Mouse (Mus musculus) T-helper 17 cell (primary cell): ENCODE measurements at regions not wholly inside any gene's neighbourhood (a gene's known extent, or its start where the extent isn't known, plus 50 kb on each side); places are given as distances from the start of the nearest gene placed in this dataset.

ENCODE experiments used
- in situ Hi-C, 2 experiments: fragments of 300-600 bp; cut with MboI, MseI; formaldehyde crosslinking; loops; 1 replicate in 1 of 2; 2 replicates in 1 of 2; pipeline ENCODE4 v1.15.1; 2025; ENCODE audit warnings: high pct_unique_total_duplicates in 2 of 2

- in situ Hi-C loops, result no loop called here
Observed at GRCm38 (mm10) chr9:67610696-67611095, 51.2 kb upstream of the Tln2 start.

DNA sequence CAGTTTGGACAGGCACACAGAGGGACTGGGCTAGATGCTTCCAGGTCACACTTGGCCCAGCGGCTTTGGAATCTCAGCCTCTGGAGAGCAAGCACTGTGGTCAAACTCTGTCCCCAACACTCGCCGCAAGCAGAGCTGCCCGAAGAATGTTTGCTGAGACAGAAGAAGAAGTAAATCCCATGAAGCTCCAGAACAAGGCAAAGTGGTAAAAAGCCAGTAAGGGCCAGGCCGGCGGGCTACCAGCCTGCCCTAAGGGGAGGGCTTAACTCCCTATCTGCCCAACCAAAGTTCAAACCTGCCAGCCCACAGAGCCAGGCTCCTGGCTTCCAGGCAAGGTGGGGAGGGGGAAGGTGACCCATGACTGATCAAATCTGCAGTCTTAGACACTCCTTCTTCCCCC lies 52.2 kb upstream of the Tln2 start:
- in situ Hi-C loops, result no loop called here

- in situ Hi-C loops, result no loop called here
Observed at GRCm38 (mm10) chr9:67612101-67612500, 52.6 kb upstream of the Tln2 start.

DNA sequence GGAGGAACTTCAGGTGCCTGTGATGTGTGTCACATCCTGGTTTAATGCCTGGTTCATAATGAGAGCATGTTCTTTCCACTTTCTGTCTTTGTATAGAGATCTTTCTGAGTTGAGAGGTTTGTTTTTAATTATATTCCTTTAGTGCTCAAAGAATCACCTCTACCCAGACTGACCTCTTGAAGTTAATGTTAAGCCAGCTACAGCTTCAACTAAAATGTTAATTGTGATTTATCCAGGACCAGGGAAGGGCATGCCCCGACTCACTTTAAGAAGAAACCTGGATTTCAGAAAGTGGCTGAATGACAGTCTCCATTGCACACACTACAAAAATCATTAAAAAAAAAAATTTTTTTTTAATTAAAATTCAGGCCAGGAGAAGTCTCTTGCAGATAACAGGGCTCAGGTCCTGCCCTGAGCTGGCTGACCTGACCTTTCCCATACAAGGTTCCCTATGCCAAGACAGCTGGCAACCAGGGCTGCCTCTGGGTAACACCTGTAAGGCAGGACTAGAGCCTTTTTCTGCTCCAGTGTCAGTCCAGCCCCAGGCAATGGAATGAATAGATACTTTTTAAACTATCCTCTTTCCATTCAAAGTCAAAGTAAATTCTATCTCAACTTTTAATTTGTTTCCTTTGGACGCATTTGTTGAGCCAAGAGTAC lies 54.7 kb upstream of the Tln2 start:
- in situ Hi-C loops, result no loop called here

GRCm38 (mm10) chr9:67616207-67616606 lies 56.7 kb upstream of the Tln2 start:
- in situ Hi-C loops, result no loop called here

DNA sequence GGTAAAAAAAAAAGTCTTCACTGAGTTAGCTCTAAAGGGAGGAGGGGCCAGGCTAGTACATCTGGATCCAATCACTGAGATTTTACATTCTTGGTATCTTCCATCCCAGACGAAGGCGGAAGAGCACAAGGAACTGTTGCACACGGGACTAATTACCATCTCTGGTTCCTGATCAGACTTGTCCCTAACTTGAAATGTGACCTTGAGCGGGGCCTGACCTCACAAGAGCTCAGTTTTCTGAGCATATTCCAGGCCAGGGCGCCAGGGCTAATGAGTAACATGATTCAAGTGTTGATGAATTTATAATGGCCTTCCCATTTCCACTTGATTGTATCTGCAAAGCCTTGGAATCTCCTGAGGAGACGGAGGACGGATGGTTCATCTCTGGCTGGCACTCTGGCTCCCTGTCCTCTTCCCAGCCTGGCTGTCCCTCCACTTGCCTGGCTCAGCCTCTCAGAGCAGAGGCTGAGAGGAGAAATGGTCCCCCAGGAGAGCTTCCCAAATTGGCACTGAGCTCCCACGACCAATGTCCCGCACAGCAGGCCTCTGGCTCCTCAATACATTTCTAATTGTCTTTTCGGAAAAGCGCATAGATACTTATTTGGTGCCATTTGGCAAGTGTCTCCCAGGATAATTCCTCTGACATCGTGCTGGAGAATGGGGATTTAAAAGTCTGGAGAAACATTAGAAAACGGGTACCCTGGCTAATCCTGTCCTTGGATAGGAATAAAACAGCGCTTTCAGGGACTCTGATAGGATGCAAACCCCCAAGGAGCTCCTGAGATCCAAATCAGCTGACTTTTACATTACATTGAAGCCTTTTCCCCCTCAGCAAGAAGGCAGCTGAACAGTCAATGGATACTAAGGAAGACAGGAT lies 58.1 kb upstream of the Tln2 start:
- in situ Hi-C loops, result no loop called here

DNA sequence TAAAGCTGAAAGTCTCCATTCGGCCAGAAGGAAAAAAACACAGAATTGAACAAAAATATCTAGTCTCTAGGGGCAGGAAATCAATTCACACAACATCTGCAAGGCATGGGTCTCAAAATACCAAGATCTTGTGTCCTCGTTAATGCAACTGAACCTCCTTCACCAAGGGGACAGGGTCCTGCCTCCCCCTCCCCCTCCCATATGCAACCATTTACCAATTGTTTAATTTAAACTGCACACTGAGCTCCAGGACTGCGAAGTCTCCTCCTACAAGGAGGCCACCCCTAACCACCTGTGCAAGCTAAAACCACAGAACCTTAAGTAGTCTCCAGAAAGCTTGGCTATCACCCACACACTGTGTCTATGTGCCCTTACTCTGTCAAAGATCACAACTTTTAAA lies 61.4 kb upstream of the Tln2 start:
- in situ Hi-C loops, result no loop called here

GRCm38 (mm10) chr9:67627196-67627595 lies 67.7 kb upstream of the Tln2 start:
- in situ Hi-C loops, result no loop called here

DNA sequence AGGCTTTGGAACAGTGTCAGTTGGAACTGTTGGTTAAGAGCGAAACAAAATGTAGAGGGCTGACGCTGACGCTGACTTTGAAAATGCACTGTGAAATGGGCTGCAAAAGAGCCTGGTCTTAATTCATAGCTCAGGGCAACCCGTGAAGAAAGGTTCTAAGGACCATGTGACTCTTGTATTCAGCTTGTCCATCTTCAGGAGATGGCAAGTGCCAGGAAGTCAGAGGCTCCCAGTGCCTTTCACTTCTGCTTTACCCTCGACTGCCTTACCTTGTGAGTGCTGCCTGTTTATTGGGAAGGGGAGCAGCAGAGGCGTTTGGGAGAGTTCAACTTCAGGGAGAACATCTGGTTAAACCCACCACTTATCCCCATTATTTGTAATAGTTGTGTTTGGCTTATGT lies 70.1 kb upstream of the Tln2 start:
- in situ Hi-C loops, result no loop called here

- in situ Hi-C loops, result no loop called here
Observed at GRCm38 (mm10) chr9:67630173-67630572, 70.7 kb upstream of the Tln2 start.

DNA sequence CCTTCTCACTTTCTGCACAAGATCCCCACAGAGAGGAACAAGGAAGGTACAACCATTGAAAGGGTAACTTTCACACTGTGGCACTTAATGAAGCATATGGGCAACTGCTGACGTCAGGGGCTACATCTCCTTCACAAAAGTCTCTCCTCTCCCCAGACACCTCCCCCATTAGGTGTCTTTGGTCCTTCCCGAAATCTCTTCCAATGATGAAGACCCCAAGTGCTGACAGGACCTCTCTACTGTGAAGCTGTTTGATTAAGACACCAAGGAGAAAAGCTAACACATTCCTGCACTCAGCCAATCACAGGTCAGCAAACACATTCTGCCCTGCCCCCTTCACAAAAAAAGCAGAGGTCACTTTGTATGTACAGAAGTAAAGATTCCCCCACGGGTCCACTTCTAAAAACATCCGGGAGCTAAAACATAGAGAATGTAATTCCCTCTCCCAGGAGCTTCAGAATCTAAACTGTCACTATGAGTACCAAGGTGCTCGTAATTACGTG lies 72.3 kb upstream of the Tln2 start:
- in situ Hi-C loops, result no loop called here

DNA sequence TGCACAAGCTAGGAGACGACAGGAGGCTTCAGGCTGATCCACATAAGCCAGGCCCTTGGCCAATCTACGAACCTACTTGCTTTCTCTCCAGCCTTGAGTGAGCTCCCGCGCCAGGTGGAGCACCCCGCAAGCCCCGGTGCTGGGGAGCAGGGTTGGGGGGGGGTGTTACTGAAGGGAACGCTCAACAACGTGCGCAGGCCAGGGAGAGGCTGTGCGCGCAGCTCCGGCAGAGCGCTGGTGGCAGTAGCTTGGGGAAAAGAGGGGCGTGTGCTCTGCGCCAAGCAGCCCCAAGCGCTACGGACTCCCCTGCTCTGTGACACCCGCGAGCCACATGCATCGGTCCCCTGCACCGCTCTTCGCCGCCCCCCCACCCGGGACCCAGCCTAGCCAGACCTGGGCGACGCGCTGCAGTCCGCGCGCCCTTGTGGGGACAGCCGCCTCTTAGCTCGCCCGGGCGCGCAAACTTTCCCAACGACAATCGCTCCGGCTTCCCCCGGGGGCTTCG lies 73.1 kb upstream of the Tln2 start:
- in situ Hi-C loops, result no loop called here

DNA sequence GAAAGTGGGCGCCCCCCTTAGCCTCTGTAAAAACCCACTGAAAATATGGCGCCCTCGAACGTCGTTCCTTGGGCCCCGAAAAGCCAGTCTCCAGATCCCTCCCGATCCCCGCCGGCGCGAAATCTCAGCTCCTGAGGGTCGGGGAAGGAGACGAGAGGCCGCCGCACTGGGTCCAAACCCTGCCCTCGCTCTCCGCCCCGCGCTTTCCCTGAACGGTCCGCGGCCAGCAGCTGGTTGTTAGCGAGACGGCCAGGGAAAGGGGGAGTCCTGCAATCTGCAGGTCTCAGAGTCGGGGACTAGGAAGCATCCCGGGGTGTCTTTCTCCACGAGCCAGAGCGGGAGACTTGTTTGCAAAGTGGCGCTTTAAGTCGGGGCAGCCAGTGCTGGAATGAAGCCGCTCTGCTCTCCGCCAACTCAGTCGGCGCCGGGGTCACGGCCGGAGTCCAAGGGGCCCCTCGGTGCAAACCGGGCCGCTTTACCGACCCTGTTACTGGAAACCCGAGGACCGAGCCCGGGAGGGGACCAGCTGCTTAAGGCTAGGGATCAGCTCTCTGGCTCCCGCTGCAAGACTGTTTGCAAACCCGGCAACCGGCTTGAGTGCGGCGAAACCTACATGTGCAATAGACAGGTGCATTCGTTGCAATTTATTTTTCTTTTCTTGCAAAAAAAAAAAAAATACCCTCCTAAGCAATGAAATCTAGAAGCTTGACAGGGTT lies 73.7 kb upstream of the Tln2 start:
- in situ Hi-C loops, result no loop called here

- in situ Hi-C loops, result no loop called here
Observed at GRCm38 (mm10) chr9:67633761-67634441, 74.4 kb upstream of the Tln2 start.

DNA sequence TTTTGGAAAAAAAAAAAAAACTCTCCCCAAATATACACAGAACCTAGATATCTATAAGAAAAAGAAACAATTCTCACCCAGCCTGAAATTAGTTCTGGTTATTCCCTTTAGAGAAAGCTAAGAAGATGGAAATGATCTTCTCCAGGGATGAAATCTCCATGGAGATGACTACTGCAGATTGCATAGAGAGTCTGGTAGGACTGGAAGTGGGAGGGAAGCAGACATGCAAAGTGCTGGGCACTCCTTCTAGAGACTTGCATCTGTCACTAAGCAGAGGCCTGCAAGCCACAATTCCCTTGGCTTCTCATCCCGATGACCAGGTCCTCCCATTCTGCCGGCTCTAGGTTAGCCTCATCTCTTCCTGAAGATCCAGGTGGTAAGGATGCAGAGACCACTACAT lies 87.3 kb upstream of the Tln2 start:
- in situ Hi-C loops, result no loop called here

DNA sequence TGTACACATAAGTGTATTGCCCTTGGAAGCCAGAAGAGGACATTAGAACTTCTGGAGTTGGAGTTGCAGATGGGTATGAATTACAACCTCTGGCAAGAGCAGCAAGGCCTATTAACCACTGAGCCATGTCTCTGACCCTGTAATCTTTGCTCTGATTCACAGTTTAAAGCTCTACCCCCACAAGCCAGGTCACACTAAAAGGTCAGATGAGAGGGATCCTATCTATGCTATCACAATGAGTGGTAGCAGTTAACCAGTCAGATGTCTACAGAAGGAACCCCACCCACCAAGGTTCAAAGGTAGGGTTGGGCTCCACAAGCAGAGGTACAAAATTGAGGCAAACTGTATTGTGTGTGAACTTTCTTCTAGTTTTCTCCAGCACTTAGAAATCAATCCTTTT lies 94.5 kb upstream of the C2cd4b start:
- in situ Hi-C loops, result no loop called here

DNA sequence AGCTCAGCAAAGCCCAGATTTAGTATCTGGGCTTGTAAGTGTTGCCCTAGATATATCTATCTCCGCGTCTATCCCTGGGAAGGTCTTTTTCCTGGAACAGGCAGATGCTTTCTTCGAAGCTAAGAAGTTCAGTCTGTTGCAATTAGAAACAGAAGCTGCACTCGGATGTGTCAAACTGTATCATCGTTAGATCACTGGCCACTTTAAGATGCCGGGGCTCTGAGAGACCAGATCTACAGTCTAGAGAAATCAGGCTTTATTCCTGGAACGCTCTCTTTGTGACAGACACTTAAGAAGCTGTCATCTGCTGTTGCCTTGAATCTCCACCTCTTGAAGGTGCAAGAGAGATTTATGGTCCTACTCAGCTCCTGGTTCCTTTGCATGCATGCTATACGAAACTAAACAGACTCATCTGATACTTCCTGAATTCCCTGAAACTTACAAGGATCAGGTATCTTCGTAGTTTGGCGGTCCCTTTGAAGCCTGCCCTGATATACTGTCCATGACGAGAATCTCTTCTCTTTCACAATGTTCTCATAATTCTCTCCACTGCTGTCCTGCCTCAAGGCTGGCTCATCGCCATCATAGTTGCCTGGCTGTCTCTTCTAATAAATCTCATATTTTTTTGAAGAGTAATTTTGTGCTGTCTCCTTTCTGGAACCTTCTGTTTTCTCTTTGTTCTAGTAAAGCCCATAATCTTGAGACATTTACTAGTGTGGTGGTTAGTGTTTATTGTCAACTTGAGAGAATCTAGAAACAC lies 88.8 kb upstream of the C2cd4b start:
- in situ Hi-C loops, result no loop called here

GRCm38 (mm10) chr9:67676906-67677305 lies 82.3 kb upstream of the C2cd4b start:
- in situ Hi-C loops, result no loop called here

- in situ Hi-C loops, result loop anchor here in 1 of 2 experiments (5.0 kb wide), 1 partner anchor 119 kb away; no protein-coding TSS in a partner anchor
Observed at GRCm38 (mm10) chr9:67683367-67683766, 75.9 kb upstream of the C2cd4b start.

- in situ Hi-C loops, result no loop called here
Observed at GRCm38 (mm10) chr9:67692396-67692795, 66.8 kb upstream of the C2cd4b start.

GRCm38 (mm10) chr9:67693716-67694115 lies 65.5 kb upstream of the C2cd4b start:
- in situ Hi-C loops, result no loop called here
